Mouse (Mus musculus) ES-E14 (cell line): ENCODE results near the gene Adgre5. TPM values are rescaled to one million over a fixed set of nuclear protein-coding genes. Genes with fewer than 3 reads are reported as not detected.

Experiments used
- DNase-seq: peaks from one replicate; pipeline ENCODE4 v3.0.0-alpha.2; 2013; ENCODE audit warnings: low read depth, low spot score
- H3K27ac ChIP-seq: 2 replicates; pipeline ENCODE4 v1.5.1; 2012; ENCODE audit warnings: low read depth, mild to moderate bottlenecking, low read length, moderate library complexity, mixed read lengths; ENCODE audit not compliant: poor library complexity, insufficient read depth, severe bottlenecking
- H3K36me3 ChIP-seq: 2 replicates; pipeline ENCODE4 v1.6.1; 2012; ENCODE audit warnings: mild to moderate bottlenecking, low read length, moderate library complexity, mixed read lengths; ENCODE audit not compliant: control insufficient read depth, poor library complexity, insufficient read depth, severe bottlenecking
- H3K4me1 ChIP-seq, 2 experiments: fragments of 150-350 bp in 1 of 2; sonication (generic) in 1 of 2; 2 replicates each; pipeline ENCODE4 v1.6.1; 2012; ENCODE audit warnings: low read length in 2 of 2, mild to moderate bottlenecking in 1 of 2, mixed read lengths in 1 of 2; ENCODE audit not compliant: control insufficient read depth in 2 of 2, insufficient read depth in 2 of 2, poor library complexity in 1 of 2
- H3K4me3 ChIP-seq, 2 experiments: fragments of 150-350 bp in 1 of 2; sonication (generic) in 1 of 2; 2 replicates each; pipeline ENCODE4 v1.5.1; 2012; ENCODE audit warnings: low read length in 2 of 2, low read depth in 1 of 2, mild to moderate bottlenecking in 1 of 2, mixed read lengths in 1 of 2; ENCODE audit not compliant: insufficient read depth in 1 of 2, poor library complexity in 1 of 2, severe bottlenecking in 1 of 2
- H3K9ac ChIP-seq: 2 replicates; pipeline ENCODE4 v1.6.1; 2012; ENCODE audit warnings: low read depth, mild to moderate bottlenecking, low read length, mixed read lengths; ENCODE audit not compliant: poor library complexity, insufficient read depth, severe bottlenecking
- H3K9me3 ChIP-seq: fragments of 150-350 bp; sonication (generic); 2 replicates; pipeline ENCODE4 v1.6.1; 2012; ENCODE audit warnings: low read depth, mild to moderate bottlenecking, low read length; ENCODE audit not compliant: control insufficient read depth, insufficient read depth
- CHD2 ChIP-seq: IDR thresholded peaks from 2 replicates; pipeline ENCODE4 v1.6.1; 2014; ENCODE audit warnings: mild to moderate bottlenecking, low read depth, low read length, inconsistent platforms
- HCFC1 ChIP-seq: IDR thresholded peaks from 2 replicates; pipeline ENCODE4 v1.6.1; 2012; ENCODE audit warnings: low read length, inconsistent platforms, borderline replicate concordance; ENCODE audit not compliant: insufficient read depth
- MAFK ChIP-seq: IDR thresholded peaks from 2 replicates; pipeline ENCODE4 v1.6.1; 2014; ENCODE audit warnings: mild to moderate bottlenecking, low read depth, low read length, inconsistent platforms; ENCODE audit not compliant: insufficient read depth
- ZC3H11A ChIP-seq: IDR thresholded peaks from 2 replicates; pipeline ENCODE4 v1.6.1; 2012; ENCODE audit warnings: low read depth, mild to moderate bottlenecking, inconsistent platforms, low read length, borderline replicate concordance
- ZNF384 ChIP-seq: IDR thresholded peaks from 2 replicates; pipeline ENCODE4 v1.6.1; 2012; ENCODE audit warnings: low read depth, low read length, inconsistent platforms
- in situ Hi-C, 2 experiments: fragments of 600-800 bp; cut with MboI; formaldehyde crosslinking; loops; one replicate each; pipeline ENCODE4 v1.15.1; 2025; ENCODE audit warnings: low sequenced_read_pairs in 2 of 2, inconsistent platforms in 1 of 2; ENCODE audit not compliant: unreplicated experiment in 2 of 2
- total RNA-seq: library from RNA; depleted of rRNA; stranded (reverse); fragments of 300-350 nt; gene quantifications from 2 replicates; pipeline ENCODE4 v1.2.3, GENCODE M21; 2012

Gene Adgre5
- total RNA-seq, 1 experiment = 92.2 TPM

- in situ Hi-C loops = no loop called here
- DNase-seq = no peak
- Histone ChIP-seq H3K36me3 (peaks cover 15% of the 10 kb centered on the region), H3K4me3 (no peak overlapping the region), H3K4me1 (peaks cover 8 to 24% of the 10 kb centered on the region in 2 experiments; a peak in 1 of 4 replicates), H3K27ac (peak overlapping the region; percentile 14; the same call in 1 of the 2 replicates), H3K9me3 (no peaks in the 10 kb centered on the region), H3K9ac (no peak overlapping the region)
- no peak for TF ChIP-seq HCFC1
- no peak for TF ChIP-seq MAFK
- no peak for TF ChIP-seq ZC3H11A
- TF ChIP-seq CHD2 = no peak
- no peak for TF ChIP-seq ZNF384
These were observed 3.1 kb downstream of the Adgre5 start for GRCm38 (mm10) chr8:83737852-83738562.

GRCm38 (mm10) chr8:83737346-83737745 is 3.8 kb downstream of the Adgre5 start:
- Histone ChIP-seq H3K4me1 (peaks cover 8 to 24% of the 10 kb centered on the region in 2 experiments; a peak in 1 of 4 replicates), H3K9ac (no peak overlapping the region), H3K36me3 (peaks cover 17% of the 10 kb centered on the region), H3K4me3 (no peak overlapping the region), H3K27ac (peak overlapping the region; percentile 14; the same call in 1 of the 2 replicates), H3K9me3 (no peaks in the 10 kb centered on the region)
- TF ChIP-seq ZC3H11A = no peak
- TF ChIP-seq MAFK = no peak
- TF ChIP-seq CHD2 = no peak
- TF ChIP-seq HCFC1 = no peak
- no peak for TF ChIP-seq ZNF384
- DNase-seq = no peak
- in situ Hi-C loops = no loop called here

- no peak for DNase-seq
These were observed 4.4 kb downstream of the Adgre5 start for GRCm38 (mm10) chr8:83736681-83737080.

GRCm38 (mm10) chr8:83732919-83733318 is 8.2 kb downstream of the Adgre5 start:
- Histone ChIP-seq H3K27ac (no peak overlapping the region), H3K9me3 (no peaks in the 10 kb centered on the region), H3K36me3 (peaks cover 54% of the 10 kb centered on the region), H3K9ac (no peak overlapping the region), H3K4me3 (no peak overlapping the region), H3K4me1 (peaks cover 6 to 12% of the 10 kb centered on the region in 2 experiments; a peak in 1 of 4 replicates)
- DNase-seq = no peak
- TF ChIP-seq MAFK = no peak
- in situ Hi-C loops = no loop called here

More at GRCm38 (mm10) chr8:83736681-83737080, 4.4 kb downstream of the Adgre5 start:
- Histone ChIP-seq H3K27ac (no peak overlapping the region), H3K36me3 (peaks cover 23% of the 10 kb centered on the region), H3K9me3 (no peaks in the 10 kb centered on the region), H3K4me1 (peaks cover 8 to 24% of the 10 kb centered on the region in 2 experiments; a peak in 1 of 4 replicates), H3K9ac (no peak overlapping the region), H3K4me3 (no peak overlapping the region)
- TF ChIP-seq HCFC1 (no peak), MAFK (no peak), CHD2 (no peak), ZNF384 (no peak), ZC3H11A (no peak)
- in situ Hi-C loops = no loop called here
